Mouse (Mus musculus): ENCODE data around the gene Gabrd. TPM values are rescaled to one million over a fixed set of nuclear protein-coding genes. Genes with fewer than 3 reads are reported as not detected.

Gabrd gene
- polyA plus RNA-seq, 1 experiment from 2014 or later, result 0.11 TPM

- H3K4me3 ChIP-seq (replicated peaks), result no peak overlapping the region
- ATAC-seq (ENCODE audit: insufficient number of reproducible peaks, low FRiP score, low TSS enrichment, low read depth), result no peak
- no peaks in the 10 kb centered on the region for H3K36me3 ChIP-seq
- no peaks in the 10 kb centered on the region for H3K9me3 ChIP-seq (replicated peaks)
- H3K9ac ChIP-seq, result no peak overlapping the region
- no peaks in the 10 kb centered on the region for H3K27me3 ChIP-seq
- peaks cover 8% of the 10 kb centered on the region for H3K4me1 ChIP-seq
- H3K4me2 ChIP-seq (replicated peaks), result no peak overlapping the region
- no peak overlapping the region for H3K27ac ChIP-seq (replicated peaks)
- 81% methylated on average over 11 of the region's 11 CpGs for WGBS
Measured at GRCm38 (mm10) chr4:155413641-155414335, 15.9 kb upstream of the Gabrd start.

GRCm38 (mm10) chr4:155412124-155412523 is 14.2 kb upstream of the Gabrd start:
- no peak for ATAC-seq (ENCODE audit: insufficient number of reproducible peaks, low FRiP score, low TSS enrichment, low read depth)
- no peaks in the 10 kb centered on the region for H3K9me3 ChIP-seq (replicated peaks)
- 93% methylated on average over 6 of the region's 6 CpGs for WGBS
- H3K27me3 ChIP-seq, result 0 out of 2 replicates have a peak, but pooled peaks cover 4% of the 10 kb centered on the region
- no peak overlapping the region for H3K9ac ChIP-seq
- H3K4me3 ChIP-seq (replicated peaks), result no peak overlapping the region
- no peaks in the 10 kb centered on the region for H3K36me3 ChIP-seq
- no peak overlapping the region for H3K4me2 ChIP-seq (replicated peaks)
- H3K4me1 ChIP-seq, result peaks cover 12% of the 10 kb centered on the region
- no peak overlapping the region for H3K27ac ChIP-seq (replicated peaks)

- Histone ChIP-seq H3K9ac (peak within 1 kb of the TSS; percentile 23), H3K27me3 (0 out of 2 replicates have a peak, but pooled peaks cover 5% of the 10 kb centered on the region), H3K4me2 (replicated peaks) (peak within 1 kb of the TSS; percentile 84), H3K4me3 (replicated peaks) (peak within 1 kb of the TSS; percentile 53), H3K4me1 (peaks cover 12% of the 10 kb centered on the region), H3K9me3 (replicated peaks) (no peaks in the 10 kb centered on the region), H3K27ac (replicated peaks) (no peak within 1 kb of the TSS), H3K36me3 (no peaks in the 10 kb centered on the region)
- WGBS, result under 1% methylated on average over 35 of the region's 35 CpGs
- ATAC-seq (ENCODE audit: insufficient number of reproducible peaks, low FRiP score, low TSS enrichment, low read depth), result peak; percentile 93
Measured at GRCm38 (mm10) chr4:155409058-155409776, 11.3 kb upstream of the Gabrd start, which contains the start of gene Cfap74. Cfap74 (plus strand) TSS chr4:155409190.

- peak overlapping the region; percentile 84 for H3K4me2 ChIP-seq (replicated peaks)
- no peak overlapping the region; the same call in 1 of the 2 replicates for H3K9ac ChIP-seq
- ATAC-seq (ENCODE audit: insufficient number of reproducible peaks, low FRiP score, low TSS enrichment, low read depth), result no peak
- H3K4me3 ChIP-seq (replicated peaks), result peak overlapping the region; percentile 53
- no peaks in the 10 kb centered on the region for H3K9me3 ChIP-seq (replicated peaks)
- H3K27ac ChIP-seq (replicated peaks), result no peak overlapping the region
- H3K27me3 ChIP-seq, result 0 out of 2 replicates have a peak, but pooled peaks cover 5% of the 10 kb centered on the region
- no peaks in the 10 kb centered on the region for H3K36me3 ChIP-seq
- WGBS, result 3% methylated on average over 8 of the region's 8 CpGs
- H3K4me1 ChIP-seq, result peaks cover 12% of the 10 kb centered on the region
Measured at GRCm38 (mm10) chr4:155408695-155409057, 10.8 kb upstream of the Gabrd start.

- H3K9ac ChIP-seq, result no peak overlapping the region
- H3K27ac ChIP-seq (replicated peaks), result no peak overlapping the region
- H3K4me1 ChIP-seq, result peaks cover 4% of the 10 kb centered on the region
- WGBS, result 45% methylated on average over 1 of the region's 1 CpGs
- H3K9me3 ChIP-seq (replicated peaks), result no peaks in the 10 kb centered on the region
- H3K4me2 ChIP-seq (replicated peaks), result no peak overlapping the region
- ATAC-seq (ENCODE audit: insufficient number of reproducible peaks, low FRiP score, low TSS enrichment, low read depth), result no peak
- H3K4me3 ChIP-seq (replicated peaks), result no peak overlapping the region
- no peaks in the 10 kb centered on the region for H3K36me3 ChIP-seq
- H3K27me3 ChIP-seq, result peaks cover 26% of the 10 kb centered on the region
Measured at GRCm38 (mm10) chr4:155402489-155402888, 4.6 kb upstream of the Gabrd start.

GRCm38 (mm10) chr4:155401121-155401520 is 3.2 kb upstream of the Gabrd start:
- H3K9me3 ChIP-seq (replicated peaks), result no peaks in the 10 kb centered on the region
- peaks cover 34% of the 10 kb centered on the region for H3K27me3 ChIP-seq
- no peak overlapping the region for H3K4me2 ChIP-seq (replicated peaks)
- H3K4me1 ChIP-seq, result peaks cover 8% of the 10 kb centered on the region
- no peak overlapping the region for H3K4me3 ChIP-seq (replicated peaks)
- 71% methylated on average over 7 of the region's 7 CpGs for WGBS
- H3K36me3 ChIP-seq, result no peaks in the 10 kb centered on the region
- no peak for ATAC-seq (ENCODE audit: insufficient number of reproducible peaks, low FRiP score, low TSS enrichment, low read depth)
- H3K9ac ChIP-seq, result no peak overlapping the region
- H3K27ac ChIP-seq (replicated peaks), result no peak overlapping the region

GRCm38 (mm10) chr4:155398222-155398540 is 269 bp upstream of the Gabrd start:
- no peak overlapping the region for H3K9ac ChIP-seq
- H3K4me3 ChIP-seq (replicated peaks), result peak overlapping the region; percentile 41
- peaks cover 8% of the 10 kb centered on the region for H3K4me1 ChIP-seq
- ATAC-seq (ENCODE audit: insufficient number of reproducible peaks, low FRiP score, low TSS enrichment, low read depth), result no peak
- H3K4me2 ChIP-seq (replicated peaks), result peak overlapping the region; percentile 85
- H3K9me3 ChIP-seq (replicated peaks), result no peaks in the 10 kb centered on the region
- H3K27ac ChIP-seq (replicated peaks), result no peak overlapping the region
- WGBS, result 5% methylated on average over 9 of the region's 9 CpGs
- H3K27me3 ChIP-seq, result peaks cover 41% of the 10 kb centered on the region
- H3K36me3 ChIP-seq, result no peaks in the 10 kb centered on the region

GRCm38 (mm10) chr4:155396751-155397150 is 1.2 kb downstream of the Gabrd start:
- H3K36me3 ChIP-seq, result no peaks in the 10 kb centered on the region
- H3K9me3 ChIP-seq (replicated peaks), result no peaks in the 10 kb centered on the region
- H3K27ac ChIP-seq (replicated peaks), result no peak overlapping the region
- peaks cover 8% of the 10 kb centered on the region for H3K4me1 ChIP-seq
- ATAC-seq (ENCODE audit: insufficient number of reproducible peaks, low FRiP score, low TSS enrichment, low read depth), result no peak
- H3K9ac ChIP-seq, result no peak overlapping the region
- WGBS, result 82% methylated on average over 4 of the region's 4 CpGs
- no peak overlapping the region for H3K4me3 ChIP-seq (replicated peaks)
- H3K4me2 ChIP-seq (replicated peaks), result no peak overlapping the region
- H3K27me3 ChIP-seq, result peaks cover 41% of the 10 kb centered on the region

GRCm38 (mm10) chr4:155395471-155395870 is 2.4 kb downstream of the Gabrd start:
- Histone ChIP-seq H3K27me3 (peaks cover 41% of the 10 kb centered on the region), H3K36me3 (no peaks in the 10 kb centered on the region), H3K4me1 (peaks cover 8% of the 10 kb centered on the region), H3K9ac (no peak overlapping the region), H3K4me3 (replicated peaks) (no peak overlapping the region), H3K4me2 (replicated peaks) (no peak overlapping the region), H3K27ac (replicated peaks) (no peak overlapping the region), H3K9me3 (replicated peaks) (no peaks in the 10 kb centered on the region)
- 84% methylated on average over 5 of the region's 5 CpGs for WGBS
- ATAC-seq (ENCODE audit: insufficient number of reproducible peaks, low FRiP score, low TSS enrichment, low read depth), result no peak

- H3K27ac ChIP-seq (replicated peaks), result no peak overlapping the region
- no peak for ATAC-seq (ENCODE audit: insufficient number of reproducible peaks, low FRiP score, low TSS enrichment, low read depth)
- no peak overlapping the region for H3K4me3 ChIP-seq (replicated peaks)
- WGBS, result 63% methylated on average over 8 of the region's 8 CpGs
- H3K36me3 ChIP-seq, result no peaks in the 10 kb centered on the region
- H3K9ac ChIP-seq, result no peak overlapping the region
- H3K4me2 ChIP-seq (replicated peaks), result no peak overlapping the region
- H3K9me3 ChIP-seq (replicated peaks), result no peaks in the 10 kb centered on the region
- peaks cover 9% of the 10 kb centered on the region for H3K27me3 ChIP-seq
- H3K4me1 ChIP-seq, result no peaks in the 10 kb centered on the region
Measured at GRCm38 (mm10) chr4:155387166-155387565, 10.7 kb downstream of the Gabrd start.

- Histone ChIP-seq H3K9me3 (replicated peaks) (no peaks in the 10 kb centered on the region), H3K27me3 (peaks cover 9% of the 10 kb centered on the region), H3K4me3 (replicated peaks) (no peak overlapping the region), H3K36me3 (no peaks in the 10 kb centered on the region), H3K4me1 (no peaks in the 10 kb centered on the region), H3K9ac (no peak overlapping the region), H3K4me2 (replicated peaks) (no peak overlapping the region), H3K27ac (replicated peaks) (no peak overlapping the region)
- WGBS, result 67% methylated on average over 4 of the region's 4 CpGs
- no peak for ATAC-seq (ENCODE audit: insufficient number of reproducible peaks, low FRiP score, low TSS enrichment, low read depth)
Measured at GRCm38 (mm10) chr4:155383326-155383725, 14.6 kb downstream of the Gabrd start.

All from embryonic facial prominence, embryonic 15.5 days (tissue).